Mouse (Mus musculus) ovary, postnatal 14 days (tissue): ENCODE data around the gene Cep135.

ENCODE experiments used
- DNase-seq: peaks from one replicate; pipeline ENCODE4 v3.0.0; 2022; ENCODE audit warnings: low spot score

Gene Cep135

DNA sequence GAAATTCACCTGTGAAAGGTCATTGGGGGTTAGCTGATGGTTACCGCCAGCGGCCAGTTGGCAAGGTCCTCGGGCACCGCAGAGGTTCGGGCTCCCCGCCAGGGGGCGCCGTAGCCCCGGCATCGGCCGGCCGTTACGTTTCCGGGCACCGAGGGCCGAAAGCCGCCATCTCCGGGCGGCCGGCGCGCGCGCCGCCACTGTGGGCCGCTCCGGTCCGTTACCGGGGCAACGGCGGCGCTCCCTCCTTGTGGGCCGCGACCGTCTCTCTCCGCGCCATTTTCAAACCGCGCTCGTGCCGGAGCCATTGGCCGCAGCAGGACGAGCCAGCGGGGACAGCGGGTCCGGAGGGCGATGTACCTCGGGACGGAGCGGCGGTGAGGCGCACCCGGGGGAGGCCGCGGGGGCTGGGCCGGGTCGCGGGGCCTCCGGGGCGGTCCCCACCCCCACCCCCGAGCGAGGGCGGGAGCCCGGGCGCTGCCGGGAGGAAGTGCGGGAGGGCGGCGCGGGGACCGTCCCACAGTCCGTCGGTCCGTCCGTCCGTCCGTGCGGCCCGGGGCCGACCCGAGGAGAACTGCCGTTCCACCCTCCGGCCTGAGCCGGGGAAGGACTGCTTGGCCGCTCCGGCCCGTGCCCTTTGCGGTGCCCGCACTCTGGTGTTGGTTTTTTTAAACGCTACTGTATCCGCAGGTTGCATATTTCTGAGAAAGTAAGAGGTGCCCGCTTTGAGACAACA is at the start of gene Cep135:
Gene Cep135, plus strand, starts transcription at position 148 of the 733 bp plus-strand sequence.
- DNase-seq, result peak; percentile 87

GRCm38 (mm10) chr5:76540181-76540580 is 48.3 kb upstream of the Cep135 start:
- DNase-seq, result peak; percentile 28

- no peak for DNase-seq
Observed at GRCm38 (mm10) chr5:76540842-76541241, 47.7 kb upstream of the Cep135 start.

DNA sequence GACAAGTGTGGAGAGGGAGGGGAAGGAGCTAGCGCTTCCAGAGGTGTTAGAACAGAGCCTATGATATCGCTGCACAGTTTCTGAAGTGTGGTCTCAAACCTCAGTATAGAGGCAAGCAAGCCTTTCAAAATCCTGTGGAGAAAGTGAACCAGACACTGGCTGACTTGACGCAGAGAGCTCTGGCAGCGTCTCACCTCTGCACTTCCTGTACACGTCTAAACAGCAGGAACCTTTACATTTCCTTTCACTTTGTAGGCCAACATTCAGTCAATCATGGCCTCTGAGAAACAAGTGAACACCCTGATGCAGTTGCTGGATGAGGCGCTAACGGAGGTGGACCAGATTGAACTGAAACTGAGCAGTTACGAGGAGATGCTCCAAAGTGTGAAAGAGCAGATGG is 45.3 kb upstream of the Cep135 start:
- no peak for DNase-seq

GRCm38 (mm10) chr5:76550426-76550825 is 38.1 kb upstream of the Cep135 start:
- no peak for DNase-seq

- peak; percentile 58 for DNase-seq
Observed at GRCm38 (mm10) chr5:76565321-76565720, 23.2 kb upstream of the Cep135 start.

DNA sequence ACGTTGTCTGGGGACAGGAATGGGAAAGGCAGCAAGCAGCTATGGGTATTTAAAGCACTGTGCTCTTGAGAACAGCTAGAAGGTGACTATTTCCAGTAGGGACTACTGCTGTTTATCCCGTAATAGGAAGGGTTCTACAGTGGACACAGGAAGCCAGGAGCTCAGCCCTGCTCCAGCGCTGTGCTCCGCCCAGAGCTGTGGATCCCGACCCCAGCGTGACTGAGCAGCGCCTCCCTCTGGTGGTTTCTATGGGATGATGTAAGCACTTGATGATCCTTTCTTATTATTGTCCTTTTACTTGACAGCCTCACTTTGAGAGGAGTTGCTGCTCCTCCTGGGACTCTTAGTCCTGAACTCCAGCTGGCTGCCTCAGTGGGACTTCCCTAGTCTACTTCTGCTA is 14.2 kb upstream of the Cep135 start:
- DNase-seq, result no peak

GRCm38 (mm10) chr5:76577026-76577425 is 11.5 kb upstream of the Cep135 start:
- DNase-seq, result no peak

DNA sequence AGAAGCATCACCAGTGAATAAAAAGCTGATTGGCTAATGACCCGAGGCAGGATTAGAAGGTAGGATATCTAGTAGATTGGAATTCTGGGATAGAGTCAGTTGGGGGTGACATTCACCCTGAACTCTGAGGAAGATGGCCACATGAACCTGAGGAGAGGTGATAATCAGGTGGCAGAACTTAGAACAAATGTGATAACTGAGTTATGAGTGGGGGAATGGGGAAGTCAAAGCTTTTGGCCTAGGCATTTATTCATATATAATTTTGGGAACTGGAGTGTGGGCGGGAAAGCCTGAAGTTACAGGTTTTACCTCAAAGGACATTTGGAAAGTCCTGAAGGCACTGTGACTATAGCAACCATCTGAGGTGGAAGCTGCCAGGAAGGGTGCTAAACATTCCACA is 3.1 kb upstream of the Cep135 start:
- DNase-seq, result no peak

DNA sequence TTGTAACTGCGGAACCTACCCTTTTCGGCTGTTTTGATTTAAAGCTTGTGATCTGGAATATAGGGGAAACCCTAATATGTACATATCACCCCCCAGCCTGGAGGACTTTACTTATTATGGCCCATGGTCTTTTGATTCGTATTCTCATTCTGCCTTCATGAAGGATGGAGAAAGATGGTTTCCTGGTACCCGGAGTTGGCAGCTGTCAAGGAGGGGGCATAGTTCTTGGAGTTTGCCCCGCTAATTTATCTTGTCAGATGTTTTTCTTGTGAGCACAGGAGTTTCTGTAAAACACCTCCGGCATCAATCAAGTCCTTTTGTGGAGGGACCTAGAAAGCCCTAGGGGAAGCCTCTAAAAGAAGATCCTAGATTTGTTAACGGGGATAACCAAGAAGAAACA is 813 bp downstream of the Cep135 start:
- DNase-seq, result no peak

GRCm38 (mm10) chr5:76590009-76590408 is 1.5 kb downstream of the Cep135 start:
- DNase-seq, result no peak

GRCm38 (mm10) chr5:76591885-76592284 is 3.4 kb downstream of the Cep135 start:
- DNase-seq, result no peak

DNA sequence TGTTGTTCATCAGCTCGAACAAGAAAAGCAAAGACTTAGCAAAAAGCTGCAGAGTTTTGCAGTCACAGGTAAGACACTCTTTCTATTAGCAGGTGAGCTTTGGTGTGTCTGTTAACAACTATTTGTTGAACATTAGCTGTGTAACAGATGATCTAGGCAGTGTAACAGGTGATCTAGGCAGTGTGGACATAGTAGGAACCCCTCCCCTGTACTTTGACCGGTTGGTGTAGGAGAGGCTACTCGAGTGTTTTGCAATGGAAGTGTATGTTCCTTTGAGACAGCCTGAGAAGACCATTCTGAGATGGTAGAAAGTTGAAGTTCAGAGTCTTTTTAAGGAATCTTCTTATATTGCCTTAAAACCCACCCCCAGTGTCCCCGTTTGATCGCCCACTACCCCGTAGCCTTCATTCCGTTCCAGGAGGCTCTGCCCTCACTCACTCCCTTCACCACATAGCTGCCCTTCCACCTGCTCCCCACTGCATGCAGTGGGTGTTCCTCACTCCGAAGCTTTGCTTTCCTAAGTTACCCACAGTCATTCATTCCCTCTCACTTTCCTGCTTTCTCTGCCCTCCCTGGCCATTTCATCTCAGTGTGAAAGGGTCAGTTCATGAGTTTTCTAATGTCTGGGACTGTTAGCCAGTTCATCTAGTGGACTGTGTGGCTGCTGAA is 21.3 kb downstream of the Cep135 start:
- DNase-seq, result no peak

GRCm38 (mm10) chr5:76612867-76613499 is 24.5 kb downstream of the Cep135 start:
- DNase-seq, result no peak

DNA sequence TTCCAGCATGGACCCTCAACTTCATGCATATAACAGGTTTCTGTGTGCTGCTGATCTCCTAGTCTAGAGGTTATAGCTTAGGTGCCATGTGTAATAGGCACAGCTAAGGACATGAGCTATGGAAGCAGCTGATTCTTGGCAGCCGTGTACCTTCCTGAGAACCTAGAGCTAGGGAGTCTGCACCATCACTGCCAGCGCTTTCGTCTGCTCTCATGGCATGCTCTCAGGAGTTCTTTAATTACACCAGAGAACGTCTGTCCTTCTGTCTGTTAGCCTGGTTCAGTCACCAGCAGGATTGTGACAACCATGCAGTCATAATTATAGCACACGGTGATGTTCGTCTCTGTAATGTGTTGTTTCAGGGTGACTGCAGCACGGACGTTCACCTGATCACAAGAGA is 26.8 kb downstream of the Cep135 start:
- no peak for DNase-seq

GRCm38 (mm10) chr5:76616196-76616747 is 27.8 kb downstream of the Cep135 start:
- no peak for DNase-seq

DNA sequence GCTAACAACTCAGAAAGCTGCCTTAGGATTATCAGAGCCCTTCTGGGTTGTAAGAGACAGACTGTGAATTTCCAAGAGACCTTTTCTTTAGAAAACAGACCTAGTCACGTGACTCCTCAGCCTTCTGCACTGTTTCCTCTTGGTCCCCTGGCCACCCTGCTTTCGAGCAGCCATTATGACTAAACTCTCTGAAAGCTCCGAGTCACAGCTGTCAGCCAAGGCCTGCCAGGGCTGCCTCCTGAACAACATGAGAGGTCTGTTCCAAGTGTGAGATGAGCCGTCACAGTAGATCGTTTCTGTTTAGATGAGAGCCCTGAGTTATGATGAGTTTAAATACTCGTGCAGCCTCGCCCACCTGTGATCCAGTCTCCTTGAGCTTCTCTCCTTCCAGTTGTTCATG is 30.3 kb downstream of the Cep135 start:
- DNase-seq, result no peak

DNA sequence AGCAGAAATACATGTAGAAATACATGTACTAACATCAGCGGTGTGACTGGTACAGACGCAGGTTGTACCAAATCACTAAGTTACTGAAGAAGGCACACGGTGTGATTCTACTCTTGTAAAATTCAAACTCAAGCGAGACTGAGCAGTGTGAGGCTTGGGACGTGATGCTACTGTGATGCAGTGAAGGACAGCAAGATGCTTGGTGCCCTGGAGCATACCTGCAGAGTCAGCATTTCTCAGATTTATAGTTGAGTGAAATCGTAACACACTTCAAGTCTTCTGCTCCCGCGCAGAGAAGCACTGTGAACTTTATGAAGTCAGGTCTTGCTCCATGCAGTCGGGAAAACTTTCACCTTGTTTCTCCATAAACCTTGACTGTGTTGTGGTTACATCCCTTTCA is 35.3 kb downstream of the Cep135 start:
- no peak for DNase-seq

DNA sequence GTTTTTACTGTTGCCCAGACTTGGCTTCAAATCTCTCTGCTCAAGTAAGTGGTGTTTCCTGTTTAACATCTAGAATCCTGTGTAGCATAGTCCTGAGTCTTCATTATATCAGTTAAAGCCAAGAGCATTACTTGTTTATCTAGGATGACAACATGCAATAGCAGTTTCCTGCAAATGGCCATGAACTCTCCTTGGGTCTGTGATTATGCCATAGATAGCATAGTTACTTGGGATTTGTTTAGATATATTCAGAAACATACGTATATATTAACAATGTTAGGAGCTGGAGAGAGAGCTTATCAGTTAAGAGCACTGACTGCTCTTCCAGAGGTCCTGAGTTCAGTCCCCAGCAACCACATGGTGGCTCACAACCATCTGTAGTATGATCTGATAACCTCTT is 39.3 kb downstream of the Cep135 start:
- no peak for DNase-seq

GRCm38 (mm10) chr5:76634012-76634411 is 45.5 kb downstream of the Cep135 start:
- DNase-seq, result no peak

DNA sequence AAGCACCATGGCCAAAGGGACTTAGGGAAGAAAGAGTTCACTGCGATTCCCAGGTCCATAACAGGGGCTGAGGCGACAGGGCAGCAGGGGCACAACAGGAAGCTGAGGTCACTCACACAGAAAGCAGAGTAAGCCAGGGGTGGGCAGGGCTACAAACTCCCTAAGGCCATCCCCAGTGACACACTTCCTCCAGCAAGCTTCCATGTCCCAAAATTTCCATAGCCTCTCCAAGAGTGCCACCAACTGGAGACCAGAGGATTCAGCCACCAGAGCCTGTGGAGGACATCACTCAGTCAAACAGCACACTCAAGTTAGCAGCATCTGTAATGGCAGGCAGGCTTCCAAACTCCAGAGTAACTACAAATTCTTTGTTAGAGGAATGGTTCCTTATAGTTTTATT is 47.1 kb downstream of the Cep135 start:
- DNase-seq, result no peak

DNA sequence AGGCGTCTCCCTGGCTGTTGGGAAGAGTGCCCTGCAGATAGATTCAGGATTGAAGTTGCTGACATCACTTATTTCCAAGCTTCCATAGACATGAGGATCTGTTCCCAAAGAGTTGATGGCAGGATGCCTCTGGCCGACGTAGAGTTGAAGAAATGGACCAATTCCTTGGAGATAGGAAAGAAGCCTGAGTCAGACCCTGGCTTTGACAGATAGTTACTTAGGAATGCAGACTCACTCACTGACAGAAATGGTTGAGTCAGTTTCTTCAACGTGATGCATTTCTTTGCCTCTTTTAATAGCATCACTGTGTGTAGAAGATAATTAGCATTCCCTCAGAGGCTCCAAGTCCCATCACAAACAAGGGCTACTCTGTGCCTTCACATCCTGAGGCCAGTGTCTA is 53.6 kb downstream of the Cep135 start:
- DNase-seq, result no peak

DNA sequence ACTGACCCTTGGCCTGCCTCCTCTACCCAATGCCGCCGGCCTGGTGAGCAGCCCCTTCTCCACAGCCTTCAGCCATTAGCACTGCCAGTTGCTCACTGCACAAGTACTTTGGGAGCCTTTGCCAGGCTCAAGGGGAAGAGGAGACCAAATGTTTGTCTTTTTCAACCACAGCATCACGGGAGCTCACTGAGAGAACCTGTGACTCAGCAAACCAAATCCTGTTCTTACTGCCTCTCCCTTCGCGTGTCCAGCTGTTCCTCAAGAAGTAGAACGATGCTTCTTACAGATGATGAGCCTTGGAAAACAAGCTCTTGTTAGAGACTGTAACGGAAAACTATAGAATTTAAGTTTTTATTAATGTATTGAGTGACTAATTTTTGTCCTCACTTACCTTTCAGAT is 55.7 kb downstream of the Cep135 start:
- no peak for DNase-seq
